Mouse (Mus musculus) heart, postnatal 14 days (tissue): ENCODE data around the gene Copg1. TPM values are rescaled to one million over a fixed set of nuclear protein-coding genes. Genes with fewer than 3 reads are reported as not detected.
"Not testable (repeated sequence)": the region's sequence is repeated elsewhere in the genome, so short reads cannot be mapped to it uniquely, and the experiment has no call there.

Experiments
- DNase-seq, 2 experiments: peaks; one replicate each; pipeline ENCODE4 v3.0.0; 2021 to 2022
- intact Hi-C: fragments of 180-260 bp; cut with DNase I; formaldehyde crosslinking; loops from one replicate; pipeline ENCODE4 v1.15.1; 2025
- total RNA-seq, 2 experiments: library from RNA; stranded (reverse); gene quantifications; 2 replicates each; pipeline ENCODE4 v1.2.3; 2021

Copg1 gene
- total RNA-seq, 2 experiments from 2014 or later: 50.4 to 55.7 TPM

GRCm38 (mm10) chr6:87937178-87937788 is 49.7 kb downstream of the Copg1 start:
- intact Hi-C loops: no loop called here
- peak; percentile 13 to 46 for DNase-seq

GRCm38 (mm10) chr6:87938941-87939340 is 51.3 kb downstream of the Copg1 start:
- intact Hi-C loops: no loop called here

GRCm38 (mm10) chr6:87942179-87942578 is 54.6 kb downstream of the Copg1 start:
- intact Hi-C loops: no loop called here
- no peak for DNase-seq

More at GRCm38 (mm10) chr6:87938941-87939340, 51.3 kb downstream of the Copg1 start:
- no peak for DNase-seq

- DNase-seq, intact Hi-C loops: not testable (repeated sequence)
Observed at GRCm38 (mm10) chr6:87962457-87962856, 74.8 kb downstream of the Copg1 start.

Other genes with a start within 250 kb of the Copg1 start
- gene Aplf, start 215.6 kb upstream of the Copg1 start, total RNA-seq: 1 to 10 TPM; 2.4 to 2.6 TPM
- 1 to 10 TPM; 3.1 to 3.2 TPM for gene Efcc1, start 156.9 kb upstream of the Copg1 start, total RNA-seq
- gene Gp9, start 109.7 kb upstream of the Copg1 start, total RNA-seq: 1 to 10 TPM in 1 of 2 experiments, under 1 TPM in 1; 0.33 to 1.0 TPM
- 10 to 100 TPM; 16.7 to 17.4 TPM for gene Rab43, start 75.7 kb upstream of the Copg1 start, total RNA-seq
- 1 to 10 TPM in 1 of 2 experiments, under 1 TPM in 1; 0.55 to 1.5 TPM for gene Gm45140, start 52.0 kb upstream of the Copg1 start, total RNA-seq
- 10 to 100 TPM; 17.8 TPM for gene Isy1, start 49.0 kb upstream of the Copg1 start, total RNA-seq
- 100 to 1,000 TPM; 279 to 283 TPM for gene Cnbp, start 36.7 kb upstream of the Copg1 start, total RNA-seq
- gene Hmces, start 26.1 kb downstream of the Copg1 start, total RNA-seq: 10 to 100 TPM; 12.0 to 12.2 TPM
- gene H1fx, start 93.8 kb downstream of the Copg1 start, total RNA-seq: 1 to 10 TPM; 6.5 to 7.1 TPM
- gene Rab7, start 157.5 kb downstream of the Copg1 start, total RNA-seq: 100 to 1,000 TPM; 265 to 272 TPM
- gene Rpn1, start 196.7 kb downstream of the Copg1 start, total RNA-seq: 100 to 1,000 TPM in 1 of 2 experiments, 10 to 100 TPM in 1; 99.5 to 107 TPM